Mouse (Mus musculus): ENCODE measurements at regions not wholly inside any gene's neighbourhood (a gene's known extent, or its start where the extent isn't known, plus 50 kb on each side); places are given as distances from the start of the nearest gene placed in this dataset.

DNA sequence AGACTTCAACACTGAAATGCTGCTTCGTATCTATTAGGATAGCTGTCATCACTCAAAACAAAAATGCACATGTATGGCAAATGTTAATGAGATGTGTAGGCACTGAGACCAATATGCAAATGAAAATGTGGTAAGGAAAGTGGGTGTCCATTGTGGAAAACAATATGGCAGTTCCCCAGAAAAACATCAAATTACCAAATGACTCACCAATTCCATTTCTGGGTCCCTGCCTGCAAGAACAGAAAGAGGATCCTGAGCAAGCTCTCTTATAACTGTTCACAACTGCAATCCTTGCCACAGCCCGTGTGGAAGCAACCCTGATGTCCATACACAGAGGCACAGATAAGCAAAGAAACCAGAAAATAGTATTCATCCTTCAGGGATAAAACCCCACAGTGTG is 442.0 kb downstream of the Defb40 start:
- no peak for DNase-seq (ENCODE audit: low read depth, low spot score)

DNA sequence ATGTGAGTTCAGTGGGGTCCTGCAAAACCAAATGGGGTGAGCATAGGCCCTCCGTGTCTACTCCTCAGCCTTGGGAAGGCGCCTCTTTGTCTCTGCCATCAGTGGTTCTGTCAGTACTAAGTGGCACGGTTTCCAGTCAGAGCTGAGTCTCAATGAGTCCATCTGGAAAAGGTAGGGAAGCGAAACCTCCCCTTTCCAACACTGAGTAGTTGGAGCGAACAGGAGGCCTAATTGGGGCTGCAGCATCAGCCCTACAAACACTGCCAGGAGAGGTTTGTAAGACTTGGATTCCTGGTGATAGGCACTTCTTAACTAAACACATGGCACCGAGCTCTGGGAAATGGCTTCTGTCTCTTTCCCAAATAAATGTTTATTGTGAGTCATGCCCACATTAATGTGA is 449.9 kb downstream of the Defb40 start:
- DNase-seq (ENCODE audit: low read depth, low spot score), result no peak

DNA sequence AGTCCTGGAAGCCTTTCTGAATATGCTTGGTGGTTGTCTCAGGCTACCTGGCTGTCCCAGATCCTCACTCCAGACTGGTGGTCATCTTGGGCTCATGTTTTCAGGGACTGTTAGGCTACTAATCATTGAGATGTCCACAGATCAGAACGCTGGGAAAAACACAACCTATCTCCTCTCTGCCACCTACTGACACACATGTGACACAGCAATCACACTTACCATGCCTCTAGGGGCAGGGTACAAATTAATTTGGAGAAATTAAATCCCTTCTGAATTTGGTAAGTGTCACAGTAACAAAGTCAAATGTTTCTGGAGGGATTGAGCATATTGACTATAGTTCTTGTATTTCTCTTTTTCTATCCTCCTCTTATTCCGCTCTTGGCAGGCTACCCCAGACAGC is 465.6 kb downstream of the Defb40 start:
- no peak for DNase-seq (ENCODE audit: low read depth, low spot score)

DNA sequence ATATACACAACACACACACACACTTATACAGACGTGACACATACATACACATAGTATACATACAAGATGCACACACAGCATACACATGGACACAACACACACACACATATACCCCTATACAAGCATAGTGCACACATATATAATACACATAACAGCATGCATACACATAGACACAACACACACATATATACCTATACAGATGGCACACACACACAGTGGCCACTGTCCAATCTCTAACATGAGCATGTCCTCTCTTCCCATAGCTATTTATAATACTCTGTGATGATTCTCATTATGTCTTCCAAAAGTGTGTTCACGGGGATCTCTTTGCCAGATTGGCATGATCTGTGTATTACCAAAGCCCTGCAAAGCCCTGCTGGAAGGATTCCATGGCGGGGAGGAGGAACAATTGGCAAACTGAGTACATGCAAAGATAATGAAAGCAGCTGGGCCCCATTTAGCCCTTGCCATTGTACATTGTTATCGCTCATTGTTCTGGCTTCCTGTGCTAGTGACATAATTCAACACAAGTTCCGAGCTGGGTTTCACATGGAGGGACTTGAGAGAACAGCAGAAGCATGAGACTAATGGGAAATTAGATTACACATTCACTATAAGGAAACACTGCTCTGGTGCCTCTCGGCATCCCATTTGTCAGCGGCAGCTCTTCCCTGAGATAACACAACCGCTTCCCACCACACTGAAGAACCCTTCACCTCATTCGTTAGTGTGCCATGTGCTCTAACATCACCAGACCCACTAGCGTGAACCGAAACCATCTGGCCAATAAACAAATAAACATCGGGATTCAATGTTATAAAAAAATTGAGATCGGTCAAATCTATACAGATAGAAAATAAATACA is 471.7 kb downstream of the Defb40 start:
- no peak for DNase-seq (ENCODE audit: low read depth, low spot score)

DNA sequence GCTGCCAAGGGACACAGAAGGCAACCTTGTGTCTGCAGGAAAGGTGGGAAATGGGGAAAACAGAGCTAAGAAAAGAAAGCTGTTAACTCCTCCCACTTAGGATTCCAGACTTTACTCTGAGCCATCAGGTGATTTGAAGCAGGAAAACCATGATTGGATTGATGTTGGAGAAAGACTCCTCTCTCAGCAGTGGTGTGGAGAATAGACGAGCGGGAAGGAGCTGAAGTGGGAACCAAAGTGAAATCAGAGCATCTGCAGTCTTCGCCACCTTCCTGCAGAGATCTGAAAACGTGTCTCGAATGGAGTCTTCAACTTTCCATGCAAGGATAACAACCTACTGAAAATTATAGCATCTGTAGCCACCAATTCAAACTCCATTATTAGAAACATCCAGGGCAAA is 487.4 kb downstream of the Defb40 start:
- DNase-seq (ENCODE audit: low read depth, low spot score), result no peak

- no peak for DNase-seq (ENCODE audit: low read depth, low spot score)
These were observed 498.0 kb downstream of the Defb40 start for GRCm38 (mm10) chr8:18480081-18480480.

- no peak for DNase-seq (ENCODE audit: low read depth, low spot score)
These were observed 499.9 kb downstream of the Defb40 start for GRCm38 (mm10) chr8:18478166-18478565.

DNA sequence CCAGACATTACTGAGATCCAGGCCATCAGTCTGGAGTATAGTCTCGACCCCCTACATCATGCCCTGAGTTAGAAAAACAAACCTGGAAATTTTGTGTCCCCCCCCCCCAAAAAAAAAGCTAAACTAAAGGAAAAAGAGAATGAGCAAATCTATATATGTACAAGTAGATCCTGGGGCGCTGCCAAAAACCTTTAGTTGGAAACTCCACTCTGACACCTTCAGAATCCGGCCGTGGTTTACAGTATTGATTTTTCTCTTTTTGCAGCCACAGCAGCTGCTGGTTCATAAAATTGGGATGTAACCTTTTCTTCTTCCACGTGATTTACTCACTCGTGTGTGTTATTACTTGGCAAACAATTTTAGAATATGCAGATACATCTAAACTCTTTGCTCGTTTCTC is 510.5 kb downstream of the Defb40 start:
- no peak for DNase-seq (ENCODE audit: low read depth, low spot score)

GRCm38 (mm10) chr8:18460609-18461008 is 517.4 kb downstream of the Defb40 start:
- no peak for DNase-seq (ENCODE audit: low read depth, low spot score)

DNA sequence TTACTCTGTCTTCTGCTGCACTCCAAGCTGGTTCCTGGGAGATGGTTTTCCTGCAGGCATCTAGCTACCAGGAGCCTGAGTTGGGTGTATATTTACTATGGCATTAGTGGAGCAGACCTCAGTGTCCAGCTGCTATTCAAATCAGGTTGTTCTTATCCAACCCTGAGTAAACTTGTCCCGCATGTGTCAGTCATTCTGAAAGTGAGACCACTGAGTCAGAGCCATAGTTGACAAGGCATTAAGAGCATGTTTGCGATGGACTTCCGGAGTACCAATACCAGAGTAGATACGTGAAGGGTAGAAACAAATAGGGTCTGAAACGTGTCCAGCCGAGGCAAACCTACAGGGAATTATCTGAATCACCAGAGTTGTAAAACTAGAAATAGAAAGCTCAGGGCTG is 520.6 kb downstream of the Defb40 start:
- no peak for DNase-seq (ENCODE audit: low read depth, low spot score)

DNA sequence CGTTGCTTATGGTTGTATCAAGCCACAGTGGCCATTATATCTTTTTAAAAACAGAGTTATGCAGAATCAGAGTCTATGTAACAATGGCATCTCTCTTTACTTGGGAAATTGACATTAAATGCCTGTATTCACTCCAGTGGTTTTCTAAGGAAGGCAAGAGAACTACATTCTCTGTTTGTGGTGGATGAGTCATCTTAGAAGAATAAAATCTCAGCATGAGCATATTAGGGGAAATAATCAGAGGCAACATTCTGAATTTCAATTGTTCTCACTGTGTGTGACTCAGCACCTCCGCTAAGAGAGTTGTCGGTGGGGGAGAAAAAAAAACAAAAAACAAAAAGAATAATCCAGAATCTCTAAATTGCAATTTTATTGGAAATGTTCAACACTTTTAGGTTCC is 529.0 kb downstream of the Defb40 start:
- no peak for DNase-seq (ENCODE audit: low read depth, low spot score)

DNA sequence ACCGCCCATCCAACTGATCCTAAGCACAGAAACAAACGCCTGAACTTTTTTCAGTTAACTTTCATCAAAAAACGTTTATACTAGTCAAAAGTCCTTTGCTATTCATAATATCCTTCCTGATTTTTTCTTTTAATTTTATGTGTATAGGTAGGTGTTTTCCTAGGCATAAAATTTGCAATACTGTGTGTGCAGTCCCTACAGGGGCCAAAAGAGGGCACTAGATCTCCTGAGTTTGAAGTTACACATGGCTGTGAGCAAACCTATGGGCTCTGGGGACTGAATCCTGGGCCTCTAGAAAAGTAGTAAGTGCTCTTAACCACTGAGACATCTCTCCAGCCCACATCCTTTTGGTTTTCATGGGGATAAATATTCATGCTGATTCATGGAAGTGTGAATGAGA is 535.8 kb downstream of the Defb40 start:
- no peak for DNase-seq (ENCODE audit: low read depth, low spot score)

- no peak for DNase-seq (ENCODE audit: low read depth, low spot score)
These were observed 555.2 kb downstream of the Defb40 start for GRCm38 (mm10) chr8:18422846-18423245.

DNA sequence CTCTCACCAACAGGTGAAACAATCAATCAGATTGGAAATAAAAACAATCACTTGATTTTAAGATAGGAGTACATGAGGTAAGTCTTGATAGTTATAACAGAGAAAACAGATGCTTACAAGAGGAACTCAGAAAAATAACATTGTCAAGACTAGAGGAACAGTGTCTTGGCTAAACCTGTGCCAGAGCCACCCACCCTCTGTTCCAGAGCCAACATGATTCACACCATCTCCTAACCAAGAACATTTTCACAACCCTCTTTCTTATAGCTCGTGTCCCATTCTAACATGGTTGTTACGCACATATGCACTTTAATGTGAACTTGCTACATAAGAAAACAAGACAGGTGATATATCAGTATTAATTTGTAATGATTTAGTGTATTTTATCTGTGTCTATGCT is 565.6 kb downstream of the Defb40 start:
- DNase-seq (ENCODE audit: low read depth, low spot score), result no peak

GRCm38 (mm10) chr8:18406446-18406845 is 571.6 kb downstream of the Defb40 start:
- DNase-seq (ENCODE audit: low read depth, low spot score), result no peak

DNA sequence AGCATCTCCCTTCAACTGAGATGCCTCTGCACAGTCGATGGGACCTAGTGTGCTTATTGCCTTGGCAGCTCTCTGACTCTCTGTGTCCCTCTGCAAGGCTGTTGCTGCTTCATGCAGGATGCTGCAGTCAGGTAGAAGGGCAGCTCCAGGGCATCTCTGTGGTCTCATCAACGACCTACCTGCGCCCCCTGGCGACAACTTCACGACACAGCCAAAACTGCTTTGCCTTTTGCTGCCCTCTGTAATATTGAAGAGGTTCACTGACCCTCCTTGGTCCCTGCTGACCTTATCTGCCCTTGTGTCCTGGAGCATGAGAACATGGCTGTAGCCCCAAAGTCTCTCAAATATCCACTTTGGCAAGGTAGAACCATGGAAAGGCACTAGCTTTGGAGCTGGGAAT is 589.7 kb downstream of the Defb40 start:
- peak; percentile 8 for DNase-seq (ENCODE audit: low read depth, low spot score)

DNA sequence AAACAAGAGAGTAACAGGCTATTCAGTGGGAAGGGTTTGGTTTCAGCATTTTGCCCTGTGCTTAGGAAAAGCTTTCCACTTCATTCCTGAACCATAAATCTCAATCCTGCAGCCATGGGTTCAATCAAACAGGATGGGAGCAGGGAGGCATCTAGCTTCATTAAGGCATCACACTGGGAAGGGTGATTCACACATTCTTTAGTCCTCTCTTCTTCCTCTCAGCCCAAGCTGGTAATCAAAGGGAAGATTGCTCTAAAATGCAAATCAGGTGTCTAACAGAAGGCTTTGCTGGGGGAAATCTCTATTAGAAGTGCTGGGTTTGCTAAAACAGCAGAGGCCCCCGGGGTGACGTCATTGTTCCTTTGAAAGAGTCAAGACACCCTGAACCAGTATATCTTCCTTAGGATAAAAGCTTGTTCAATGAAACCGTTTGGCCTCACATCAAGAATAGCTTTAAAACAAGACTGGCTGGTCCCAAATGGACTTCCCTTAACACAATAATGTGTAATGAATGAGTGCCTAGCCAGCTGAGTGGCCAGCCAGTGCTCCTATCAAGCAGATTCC is 596.4 kb downstream of the Defb40 start:
- DNase-seq (ENCODE audit: low read depth, low spot score), result no peak

- DNase-seq (ENCODE audit: low read depth, low spot score), result no peak
These were observed 629.3 kb downstream of the Defb40 start for GRCm38 (mm10) chr8:18348716-18349115.

- no peak for DNase-seq (ENCODE audit: low read depth, low spot score)
These were observed 631.8 kb downstream of the Defb40 start for GRCm38 (mm10) chr8:18346248-18346647.

DNA sequence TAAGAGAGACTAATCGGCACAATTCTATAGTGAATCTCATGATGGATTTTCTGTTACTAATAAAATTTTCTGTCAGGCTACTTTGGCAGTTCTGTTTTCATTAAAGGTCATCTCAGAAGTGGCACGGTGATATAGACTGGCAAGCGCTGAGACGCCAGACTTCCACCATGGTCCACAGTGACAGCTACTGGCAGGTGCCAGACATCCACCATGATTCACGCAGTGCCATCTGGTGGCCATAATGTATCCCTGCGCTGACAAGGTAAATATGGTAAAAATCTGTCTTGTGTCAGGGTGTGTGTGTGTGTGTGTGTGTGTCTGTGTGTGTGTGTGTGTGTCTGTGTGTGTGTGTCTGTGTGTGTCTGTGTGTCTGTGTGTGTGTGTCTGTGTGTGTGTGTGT is 632.7 kb downstream of the Defb40 start:
- peak; percentile 23 for DNase-seq (ENCODE audit: low read depth, low spot score)

DNA sequence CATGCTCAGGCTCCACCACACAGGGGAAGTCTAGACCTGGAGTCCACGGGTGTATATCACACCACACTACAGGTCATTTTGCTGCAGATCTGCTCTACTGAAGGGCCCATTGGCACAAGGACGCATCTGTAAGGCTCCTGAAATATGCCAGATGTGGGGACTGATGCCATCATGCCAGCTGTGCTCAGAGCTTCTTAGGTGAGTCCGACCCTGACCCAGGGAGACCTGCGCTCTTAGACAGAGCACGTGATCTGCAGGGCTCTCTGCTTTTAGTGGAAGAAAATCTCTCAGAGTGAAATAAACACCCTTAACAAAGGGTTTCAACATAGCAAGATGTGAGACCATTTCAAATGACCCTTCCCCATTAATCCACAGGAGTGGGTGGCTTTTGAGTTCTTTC is 633.2 kb downstream of the Defb40 start:
- no peak for DNase-seq (ENCODE audit: low read depth, low spot score)

DNA sequence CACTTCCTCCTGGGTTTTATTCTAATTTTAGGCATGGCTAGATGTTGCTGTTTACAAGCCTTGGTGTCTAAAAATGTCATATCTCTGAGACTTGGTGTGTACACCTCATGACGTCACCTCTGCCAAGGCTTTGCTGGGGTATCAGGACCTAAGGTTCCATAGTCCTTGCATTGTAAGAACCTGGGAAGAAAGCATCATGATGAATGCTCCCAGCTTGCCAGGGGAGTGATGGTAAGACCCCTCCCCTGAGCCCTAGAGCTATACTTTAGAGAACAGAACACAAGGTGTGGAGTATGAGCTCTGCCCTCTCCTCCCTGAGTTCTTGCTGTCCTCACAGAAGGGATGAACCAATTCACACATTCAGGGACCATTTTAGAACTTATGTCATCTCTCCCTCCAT is 642.5 kb downstream of the Defb40 start:
- no peak for DNase-seq (ENCODE audit: low read depth, low spot score)

DNA sequence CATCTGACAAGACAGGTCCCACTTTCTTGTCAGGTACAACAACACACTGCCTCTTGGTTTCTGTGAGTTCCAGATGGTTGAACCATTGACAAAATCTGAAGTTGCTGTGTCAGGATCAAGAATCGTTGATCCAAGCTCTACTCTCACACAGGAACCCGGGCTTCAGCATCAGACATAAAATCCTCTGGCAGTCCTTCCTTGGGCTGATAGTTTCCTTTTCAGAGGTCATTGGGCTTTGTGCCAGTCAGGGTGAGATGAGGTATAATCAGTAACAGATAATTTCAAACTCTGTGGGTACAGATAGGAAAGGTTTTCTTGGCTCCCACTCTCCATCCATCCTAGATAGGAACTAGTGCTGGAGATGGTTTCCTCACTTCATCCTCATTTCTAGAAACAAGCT is 649.5 kb downstream of the Defb40 start:
- no peak for DNase-seq (ENCODE audit: low read depth, low spot score)

- DNase-seq (ENCODE audit: low read depth, low spot score), result no peak
These were observed 661.6 kb downstream of the Defb40 start for GRCm38 (mm10) chr8:18316488-18316887.

Data from retina, adult 2 months (tissue).